Mouse (Mus musculus) lung, postnatal 10 days (tissue): ENCODE measurements at regions not wholly inside any gene's neighbourhood (a gene's known extent, or its start where the extent isn't known, plus 50 kb on each side); places are given as distances from the start of the nearest gene placed in this dataset.

ENCODE experiments used
- DNase-seq: peaks from one replicate; pipeline ENCODE4 v3.0.0; 2021

- no peak for DNase-seq
Measured at GRCm38 (mm10) chr4:62809048-62809447, 156.3 kb upstream of the Zfp618 start.

- DNase-seq = no peak
Measured at GRCm38 (mm10) chr4:62819889-62820288, 145.5 kb upstream of the Zfp618 start.

- DNase-seq = no peak
Measured at GRCm38 (mm10) chr4:62821288-62821687, 144.1 kb upstream of the Zfp618 start.

- peak; percentile 82 for DNase-seq
Measured at GRCm38 (mm10) chr4:62822568-62822967, 142.8 kb upstream of the Zfp618 start.

GRCm38 (mm10) chr4:62823082-62823481 lies 142.3 kb upstream of the Zfp618 start:
- DNase-seq = no peak

GRCm38 (mm10) chr4:62823555-62824250 lies 141.7 kb upstream of the Zfp618 start:
- DNase-seq = no peak

- DNase-seq = no peak
Measured at GRCm38 (mm10) chr4:62824581-62824980, 140.8 kb upstream of the Zfp618 start.

- DNase-seq = no peak
Measured at GRCm38 (mm10) chr4:62825256-62825655, 140.1 kb upstream of the Zfp618 start.

- DNase-seq = no peak
Measured at GRCm38 (mm10) chr4:62828963-62829362, 136.4 kb upstream of the Zfp618 start.

GRCm38 (mm10) chr4:62833944-62834343 lies 131.4 kb upstream of the Zfp618 start:
- DNase-seq = peak; percentile 49

- no peak for DNase-seq
Measured at GRCm38 (mm10) chr4:62836875-62837274, 128.5 kb upstream of the Zfp618 start.

GRCm38 (mm10) chr4:62850526-62850925 lies 114.8 kb upstream of the Zfp618 start:
- DNase-seq = no peak

- no peak for DNase-seq
Measured at GRCm38 (mm10) chr4:62853335-62853734, 112.0 kb upstream of the Zfp618 start.

- DNase-seq = no peak
Measured at GRCm38 (mm10) chr4:62856406-62856805, 109.0 kb upstream of the Zfp618 start.

GRCm38 (mm10) chr4:62862756-62863155 lies 102.6 kb upstream of the Zfp618 start:
- peak; percentile 15 for DNase-seq

GRCm38 (mm10) chr4:62870391-62870983 lies 94.9 kb upstream of the Zfp618 start:
- peak; percentile 39 for DNase-seq

- DNase-seq = no peak
Measured at GRCm38 (mm10) chr4:62872562-62872961, 92.8 kb upstream of the Zfp618 start.

- no peak for DNase-seq
Measured at GRCm38 (mm10) chr4:62873986-62874385, 91.4 kb upstream of the Zfp618 start.

GRCm38 (mm10) chr4:62878063-62878462 lies 87.3 kb upstream of the Zfp618 start:
- DNase-seq = no peak

GRCm38 (mm10) chr4:62878927-62879326 lies 86.4 kb upstream of the Zfp618 start:
- peak; percentile 74 for DNase-seq

GRCm38 (mm10) chr4:62881824-62882223 lies 83.5 kb upstream of the Zfp618 start:
- no peak for DNase-seq

GRCm38 (mm10) chr4:62882276-62882675 lies 83.1 kb upstream of the Zfp618 start:
- no peak for DNase-seq

- no peak for DNase-seq
Measured at GRCm38 (mm10) chr4:62888736-62889135, 76.6 kb upstream of the Zfp618 start.

GRCm38 (mm10) chr4:62889708-62890107 lies 75.7 kb upstream of the Zfp618 start:
- peak; percentile 44 for DNase-seq
